Mouse (Mus musculus) ovary, postnatal 36 days (tissue): ENCODE results near the gene Spats2.
"Not testable (repeated sequence)": the region's sequence is repeated elsewhere in the genome, so short reads cannot be mapped to it uniquely, and the experiment has no call there.

Source experiments
- DNase-seq: peaks from one replicate; pipeline ENCODE4 v3.0.0; 2022; ENCODE audit warnings: low spot score, mixed read lengths

Spats2 gene

DNA sequence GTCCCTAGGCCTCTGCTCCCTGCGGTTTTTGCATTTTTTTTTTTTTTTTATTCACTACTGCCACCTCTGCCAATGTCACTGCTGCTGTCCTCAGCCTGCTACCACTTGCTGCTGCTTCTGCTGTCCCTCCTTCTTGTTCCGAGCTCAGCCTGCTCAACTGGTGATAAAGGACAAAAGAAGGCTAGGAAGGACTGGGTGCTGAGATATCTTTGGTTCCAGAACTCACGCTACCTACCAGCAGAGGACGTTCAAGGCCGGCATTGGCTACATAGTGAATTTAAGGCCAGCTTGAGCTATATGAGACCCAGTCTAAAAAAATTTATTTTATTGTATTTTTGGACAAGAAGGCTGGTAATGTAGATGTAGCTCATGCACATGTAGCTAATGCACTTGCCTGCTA lies 12.7 kb downstream of the Spats2 start:
- no peak for DNase-seq

DNA sequence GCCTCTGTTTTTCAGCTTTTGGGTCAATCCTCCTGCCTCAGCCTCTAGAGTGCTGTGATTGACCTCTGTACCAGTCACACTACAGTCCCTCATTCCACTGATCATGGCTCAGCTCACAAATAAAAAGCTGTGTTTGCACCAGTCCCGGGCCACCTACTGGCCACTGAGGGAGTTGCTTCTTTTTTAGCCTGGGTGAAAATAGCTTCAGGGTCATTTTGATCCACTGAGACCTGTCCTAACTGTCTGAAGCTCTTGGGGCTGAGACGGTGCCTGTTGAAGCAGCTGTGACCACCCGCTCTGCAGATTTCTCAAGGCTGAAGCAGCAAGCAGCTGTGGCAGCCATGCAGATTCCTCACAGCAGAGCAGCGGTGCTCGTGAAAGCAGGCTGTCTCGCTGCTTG lies 14.0 kb downstream of the Spats2 start:
- DNase-seq = peak; percentile 26

DNA sequence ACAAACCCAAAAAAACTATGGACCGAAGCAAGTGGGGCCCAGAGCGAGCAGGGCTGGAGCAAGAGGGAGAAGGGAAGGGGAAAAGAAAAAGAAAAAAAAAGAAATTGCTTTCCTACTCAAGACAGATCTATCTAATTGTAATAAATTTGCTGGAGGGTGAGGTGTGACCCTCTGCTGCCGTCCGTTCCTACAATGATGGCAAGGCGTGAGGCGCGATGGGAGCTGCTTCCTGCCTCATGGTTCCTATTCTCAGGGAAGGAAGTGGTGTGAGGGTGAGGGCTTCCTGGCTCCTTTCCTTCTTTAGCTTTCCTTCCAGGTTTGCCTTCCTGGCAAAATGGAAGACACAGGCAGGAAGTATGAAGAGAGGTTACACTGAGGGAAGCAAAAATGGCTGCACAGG lies 24.8 kb downstream of the Spats2 start:
- no peak for DNase-seq

DNA sequence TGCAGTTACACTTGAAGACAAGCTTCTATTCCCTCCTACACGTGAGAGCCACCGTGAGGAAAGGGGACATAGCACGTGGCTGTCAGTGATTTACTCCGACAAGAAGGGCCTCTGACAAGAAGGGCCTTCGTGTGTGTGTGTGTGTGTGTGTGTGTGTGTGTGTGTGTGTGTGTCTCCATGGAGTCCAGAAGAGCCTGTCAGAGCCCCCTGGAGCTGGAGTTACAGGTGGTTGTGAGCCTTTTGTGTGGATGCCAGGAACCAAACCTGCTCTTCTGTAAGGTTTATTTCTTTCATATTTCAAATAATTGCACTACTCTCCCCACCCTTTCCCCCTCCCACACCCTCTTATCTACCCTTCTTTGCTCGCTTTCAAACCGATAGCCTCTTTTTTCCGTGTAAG lies 25.6 kb downstream of the Spats2 start:
- no peak for DNase-seq

DNA sequence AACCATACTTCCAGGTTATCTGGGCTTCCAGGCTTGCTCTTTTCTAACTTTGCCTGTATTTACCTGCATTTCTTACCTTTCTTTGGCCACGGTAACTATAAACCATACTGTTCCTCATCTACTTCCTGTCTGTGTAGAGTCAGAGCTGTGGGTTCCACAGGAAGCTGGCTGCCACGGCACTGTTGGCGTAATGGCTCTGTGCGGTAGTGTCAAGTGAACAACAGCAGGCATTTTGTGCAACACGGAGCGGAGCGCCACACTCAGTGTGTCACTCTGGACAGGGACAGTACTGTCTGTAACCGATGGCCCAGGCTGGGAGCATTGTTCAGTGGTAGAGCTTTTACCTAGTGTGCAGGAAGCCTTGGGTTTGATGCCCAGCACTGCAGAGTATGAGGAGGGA lies 27.8 kb downstream of the Spats2 start:
- no peak for DNase-seq

DNA sequence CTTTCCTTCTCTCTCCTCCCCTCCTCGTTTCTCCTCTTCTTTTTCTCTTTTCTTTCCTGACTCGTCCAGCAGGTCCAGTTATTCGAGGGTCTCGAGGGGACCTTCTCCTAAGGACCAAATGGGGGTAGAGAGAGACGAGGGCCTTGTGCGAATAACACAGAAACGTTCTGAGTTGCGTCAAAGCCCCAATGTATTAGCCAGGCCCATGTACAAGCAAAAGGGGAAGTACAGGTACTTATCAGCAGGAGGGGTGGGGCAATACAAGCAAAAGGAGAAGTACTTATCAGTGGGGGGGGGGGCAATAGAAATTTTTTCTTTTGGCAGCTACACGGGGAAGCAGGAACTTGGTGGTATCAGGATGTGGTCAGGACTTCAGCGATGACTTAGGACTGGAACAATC lies 28.8 kb downstream of the Spats2 start:
- not testable (repeated sequence) for DNase-seq

DNA sequence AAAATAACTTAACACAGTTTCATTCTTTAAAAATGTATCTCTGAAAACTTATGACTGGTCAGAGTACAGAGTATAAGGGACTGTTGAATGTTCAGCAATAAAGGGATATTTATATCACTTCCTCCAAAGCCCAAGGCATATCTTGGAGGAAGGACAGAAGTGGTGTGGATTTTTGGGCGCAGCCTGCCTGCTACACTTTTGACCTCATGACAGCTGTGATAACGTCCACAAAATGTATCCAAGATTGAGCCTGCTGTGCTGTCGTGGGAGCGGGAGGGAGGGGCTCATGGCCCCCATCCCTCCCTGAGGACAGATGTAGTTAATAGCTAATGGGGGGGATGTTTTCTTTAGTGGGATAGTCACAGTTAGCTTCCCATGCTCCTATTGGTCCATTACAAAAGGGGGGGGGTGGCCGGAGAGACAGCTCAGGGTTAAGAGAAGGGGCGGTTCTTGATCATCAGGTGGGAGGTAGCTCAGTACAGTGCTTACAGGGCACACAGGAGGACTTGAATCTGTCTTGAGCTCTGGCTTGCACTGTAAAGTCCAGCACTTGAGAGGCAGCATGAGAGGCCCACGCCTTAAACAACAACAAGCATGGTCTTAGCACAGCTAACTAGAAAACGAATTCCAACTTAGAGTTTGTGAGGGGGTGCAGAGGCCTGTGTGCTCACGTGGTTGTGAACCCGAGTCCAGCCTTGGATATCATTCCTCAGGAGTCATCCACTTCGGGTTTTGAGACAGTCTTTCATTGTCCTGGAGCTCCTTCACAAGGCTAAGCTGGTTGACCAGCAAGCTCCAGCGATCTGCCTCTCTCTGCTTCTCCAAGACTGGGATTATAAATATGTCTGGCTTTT lies 38.0 kb downstream of the Spats2 start:
- no peak for DNase-seq

DNA sequence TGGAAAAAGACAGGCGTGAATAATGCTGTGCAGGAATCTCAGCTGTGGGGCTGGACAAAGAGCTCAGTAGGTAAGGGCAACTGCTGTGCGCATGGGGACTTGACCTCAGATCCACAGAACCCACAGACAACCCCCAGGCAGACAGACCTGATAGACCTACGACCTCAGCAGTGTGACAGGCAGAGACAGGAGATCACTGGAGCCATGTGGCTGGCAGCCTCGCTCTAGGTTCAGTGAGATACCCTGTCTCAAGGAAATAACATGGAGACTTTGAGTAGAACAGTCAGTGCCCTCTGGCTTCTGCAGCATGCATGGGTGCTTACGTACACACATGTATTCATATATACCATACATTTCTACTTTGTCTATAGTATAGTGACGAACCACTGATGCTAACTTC lies 46.4 kb downstream of the Spats2 start:
- DNase-seq = no peak

DNA sequence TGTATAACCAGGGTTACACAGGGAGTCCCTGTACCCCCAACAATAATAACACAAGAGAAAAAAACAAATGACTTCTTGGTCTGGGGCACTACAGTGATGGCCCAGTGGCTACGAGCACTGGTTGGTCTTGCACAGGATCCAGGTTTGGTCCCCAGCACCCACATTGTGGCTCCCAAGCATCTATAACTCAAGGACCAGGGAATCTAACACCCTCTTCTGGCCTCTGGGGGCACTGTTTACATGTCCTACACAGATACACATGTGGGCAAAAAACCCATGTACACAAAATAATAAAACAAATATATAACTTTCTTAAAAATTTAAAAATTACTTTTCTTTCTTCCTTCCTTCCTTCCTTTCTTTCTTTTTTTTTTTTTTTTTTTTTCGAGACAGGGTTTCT lies 53.9 kb downstream of the Spats2 start:
- no peak for DNase-seq

DNA sequence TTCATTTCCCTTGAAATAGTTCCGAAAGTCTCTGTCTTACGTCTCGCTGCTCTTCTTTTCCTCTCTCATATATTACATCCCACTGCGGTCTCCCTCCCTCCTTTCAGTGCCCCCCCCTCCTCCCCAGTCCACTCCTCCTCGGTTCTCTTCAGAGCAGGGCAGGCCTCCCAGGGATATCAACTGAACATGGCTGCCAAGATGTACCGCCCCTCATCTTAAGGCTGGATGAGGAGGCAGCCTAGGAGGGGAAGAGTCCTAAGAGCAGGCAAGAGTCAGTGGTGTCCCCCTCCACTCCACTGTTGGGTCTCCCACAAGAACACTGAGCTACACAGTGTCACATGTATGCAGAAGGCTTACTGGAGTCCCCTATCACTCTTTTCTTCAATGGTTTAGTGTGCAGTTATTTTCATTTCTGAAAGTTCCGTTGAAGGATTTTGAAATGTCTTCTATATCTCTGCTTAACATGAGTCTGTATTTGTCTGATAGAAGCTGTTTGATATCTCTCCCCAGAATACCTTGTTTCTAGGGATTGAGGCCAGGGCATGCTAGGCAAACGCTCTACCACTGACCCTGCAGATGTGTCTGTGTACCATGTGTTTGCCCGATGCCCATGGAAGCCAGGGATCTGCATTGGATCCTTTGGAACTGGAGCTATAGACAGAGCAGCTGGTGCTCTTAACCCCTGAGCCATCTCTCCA lies 58.6 kb downstream of the Spats2 start:
- no peak for DNase-seq

DNA sequence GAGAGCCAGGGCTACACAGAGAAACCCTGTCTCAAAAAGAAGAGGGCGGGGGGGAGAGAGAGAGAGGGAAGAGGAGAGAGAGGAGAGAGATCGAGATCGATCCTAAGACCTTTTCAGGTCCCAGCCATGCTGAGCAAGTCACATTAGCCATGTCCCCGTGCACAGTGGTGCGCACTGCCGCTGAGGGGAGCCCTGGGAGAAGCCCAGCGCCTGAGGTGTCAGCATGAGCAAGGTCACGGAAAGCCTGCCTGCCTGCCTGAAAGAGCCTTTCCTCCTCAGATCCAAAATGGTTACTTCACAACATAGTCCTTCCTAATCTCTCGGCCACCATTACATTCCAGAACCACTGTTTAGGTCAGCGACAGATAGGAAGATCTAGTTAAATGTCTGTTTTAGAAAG lies 68.6 kb downstream of the Spats2 start:
- DNase-seq = no peak

DNA sequence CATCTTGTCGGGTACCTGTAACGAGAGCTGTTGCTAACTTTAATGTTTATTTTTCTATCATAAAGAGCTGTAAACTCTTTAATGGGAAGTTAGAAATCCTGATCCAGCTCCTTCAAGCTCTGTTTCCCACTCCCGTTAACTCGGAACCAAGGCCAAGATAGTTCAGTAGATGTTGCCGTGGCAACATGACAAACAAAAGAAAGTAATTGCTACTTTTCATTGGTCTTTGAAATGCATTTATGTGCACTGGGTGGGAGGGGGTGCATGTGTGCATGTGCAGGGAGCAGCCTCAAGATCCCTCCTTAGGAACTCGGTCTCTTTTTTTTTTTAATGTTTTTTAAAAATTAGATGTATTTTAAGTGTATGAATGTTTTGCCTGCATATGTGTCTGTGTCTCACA lies 69.3 kb downstream of the Spats2 start:
- DNase-seq = no peak

DNA sequence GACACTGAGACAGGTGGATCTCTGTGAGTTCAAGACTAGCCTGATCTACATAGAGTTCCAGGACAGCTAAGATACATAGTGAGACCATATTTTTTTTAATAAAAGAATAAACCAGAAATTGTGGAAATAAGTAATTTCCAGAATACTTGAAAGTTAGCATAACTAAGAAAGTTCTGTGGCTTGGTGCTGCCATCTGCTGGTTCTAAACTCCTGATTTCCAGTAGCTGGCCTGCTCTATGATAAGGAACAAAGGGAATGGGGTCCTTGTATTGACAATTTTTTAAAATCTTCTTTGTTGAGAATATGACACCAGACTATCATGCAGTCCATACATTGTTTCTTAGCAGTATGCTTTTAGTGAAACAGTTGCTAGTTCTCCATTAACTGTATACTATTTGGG lies 73.0 kb downstream of the Spats2 start:
- no peak for DNase-seq

DNA sequence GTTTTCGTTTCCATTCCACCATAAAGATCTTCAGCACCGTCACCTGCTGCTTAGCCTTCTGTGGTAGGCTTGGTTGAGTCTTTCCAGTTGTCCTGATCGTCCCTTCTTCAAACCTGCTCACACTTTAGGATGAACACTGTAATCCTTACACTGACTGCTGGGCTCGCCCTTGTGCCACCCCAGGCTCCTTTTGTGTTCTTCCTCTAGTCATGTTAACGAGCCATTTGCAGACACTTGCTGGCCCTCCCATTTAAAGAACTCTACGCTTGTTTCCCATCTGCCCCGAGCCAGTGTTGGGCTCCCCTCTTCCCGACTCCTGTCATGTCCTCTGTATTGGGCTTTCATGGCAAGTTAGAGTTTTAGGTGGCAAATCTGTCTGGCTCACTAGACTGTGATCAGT lies 80.2 kb downstream of the Spats2 start:
- no peak for DNase-seq

DNA sequence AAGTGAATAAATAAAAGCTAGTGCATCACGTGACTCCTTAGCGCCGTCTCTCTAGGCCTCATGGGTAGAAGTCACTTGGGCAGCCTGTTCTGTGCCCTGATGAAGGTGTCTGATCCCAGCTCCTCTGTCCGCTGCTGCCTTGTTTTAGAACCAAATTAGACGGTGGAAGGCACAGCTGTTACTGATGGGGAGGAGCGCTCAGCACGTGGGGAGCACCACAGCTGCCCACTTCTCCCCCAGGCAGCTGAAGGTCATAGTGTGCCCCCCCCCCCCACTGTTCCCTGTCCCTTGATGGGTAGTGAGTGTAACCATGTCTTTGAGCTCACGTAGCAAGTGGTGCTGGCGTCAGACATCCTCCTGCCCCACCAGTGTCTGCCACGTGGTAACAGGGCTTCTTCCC lies 87.5 kb downstream of the Spats2 start:
- no peak for DNase-seq

DNA sequence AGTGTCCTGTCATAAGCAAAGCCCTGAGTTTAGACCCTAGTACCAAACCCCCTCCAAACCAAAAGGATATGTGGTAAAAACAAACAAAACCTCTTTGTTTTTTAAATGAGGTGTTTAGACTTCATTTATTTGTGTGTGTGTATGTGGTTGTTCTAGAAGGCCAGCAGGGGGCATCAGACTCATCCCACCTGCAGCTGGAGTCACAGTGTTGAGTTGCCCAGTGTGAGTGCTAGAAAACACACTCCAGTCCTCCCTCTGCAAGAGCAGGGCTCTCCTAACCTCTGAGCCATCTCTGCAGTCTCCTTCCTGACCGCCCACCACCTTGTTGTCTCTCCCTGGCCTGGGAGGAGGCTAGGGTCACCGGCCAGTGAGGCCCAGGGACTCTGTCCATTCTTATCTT lies 89.2 kb downstream of the Spats2 start:
- DNase-seq = no peak

DNA sequence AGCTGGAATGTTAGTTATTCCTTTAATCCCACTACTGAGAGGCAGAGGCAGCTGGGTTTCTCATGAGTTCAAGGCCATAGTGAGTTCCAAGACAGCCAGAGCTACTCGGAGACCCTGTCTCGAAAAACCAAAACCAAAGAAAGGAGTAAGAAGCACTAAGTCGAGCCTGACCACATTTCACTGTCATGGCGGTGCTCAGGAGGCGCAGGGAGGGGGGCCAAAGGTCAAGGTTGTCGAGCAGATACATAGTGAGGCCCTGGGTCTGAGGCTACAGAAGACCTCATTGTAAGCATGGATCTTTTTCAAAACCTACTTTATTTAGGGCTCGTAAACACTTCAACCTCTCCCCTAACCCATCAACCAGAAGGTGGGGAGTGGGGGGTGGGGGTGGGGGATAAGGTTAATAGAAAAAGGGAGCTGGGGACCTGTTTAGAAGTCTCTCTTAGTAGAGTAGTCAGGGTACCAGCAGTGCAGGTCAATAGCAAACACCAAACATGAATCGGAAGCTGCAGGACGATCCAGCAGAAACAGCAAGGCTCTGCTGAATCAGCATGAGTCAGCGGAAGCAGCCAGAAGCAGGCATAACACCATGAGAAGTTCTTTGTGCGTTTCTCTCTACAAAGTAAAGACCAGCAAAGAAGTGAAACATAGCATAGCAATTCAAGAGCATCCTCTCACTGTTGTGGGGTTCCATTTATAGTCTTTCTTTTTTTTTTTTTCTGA lies 90.2 kb downstream of the Spats2 start:
- DNase-seq = no peak

DNA sequence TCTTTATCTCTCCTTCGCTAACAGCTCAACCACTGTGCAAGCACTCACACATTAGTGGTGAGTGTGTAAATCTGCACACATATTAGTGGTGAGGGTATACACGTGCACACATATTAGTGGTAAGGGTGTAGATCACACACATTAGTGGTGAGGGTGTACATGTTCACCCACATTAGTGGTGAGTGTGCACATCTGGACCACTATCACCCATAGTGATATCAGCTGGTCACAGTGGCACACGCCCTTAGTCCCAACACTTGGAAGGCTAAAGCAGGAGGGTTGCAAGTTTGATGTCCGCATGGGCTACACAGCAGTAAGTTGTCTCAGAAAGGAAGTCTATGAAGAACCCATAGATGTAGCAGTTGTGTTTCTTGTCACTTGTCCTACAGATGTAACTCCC lies 91.9 kb downstream of the Spats2 start:
- no peak for DNase-seq

DNA sequence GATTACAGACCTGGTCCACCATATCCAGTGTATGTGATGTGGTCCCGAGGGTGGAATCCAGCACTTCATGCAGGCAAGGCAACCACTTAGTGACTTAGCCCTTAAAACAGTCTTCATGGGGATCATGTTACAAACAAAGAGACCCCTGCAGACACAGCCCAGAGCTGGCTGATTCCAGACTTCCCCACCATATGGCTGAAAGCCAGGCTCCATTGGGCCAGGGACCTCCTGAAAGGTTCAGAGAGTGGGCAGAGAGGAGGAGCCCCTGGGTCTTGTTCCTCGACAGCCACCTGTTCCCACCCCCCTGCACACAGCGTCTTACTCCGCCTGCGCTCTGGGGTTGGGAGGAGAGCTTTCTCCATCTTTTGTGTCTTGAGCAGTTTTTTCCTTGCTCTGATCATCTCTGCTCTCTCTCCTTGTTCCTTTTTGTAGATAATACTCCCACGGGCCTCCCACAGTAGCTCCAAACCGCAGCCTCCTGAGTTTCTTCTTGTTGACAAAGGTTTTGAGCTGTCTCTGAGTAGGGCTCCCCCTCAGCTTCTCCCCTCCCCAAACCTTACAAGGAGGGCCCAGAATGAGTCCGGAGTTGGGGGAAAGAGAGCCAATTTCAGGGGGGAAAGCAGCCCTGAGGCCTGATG lies 95.7 kb downstream of the Spats2 start:
- DNase-seq = no peak

DNA sequence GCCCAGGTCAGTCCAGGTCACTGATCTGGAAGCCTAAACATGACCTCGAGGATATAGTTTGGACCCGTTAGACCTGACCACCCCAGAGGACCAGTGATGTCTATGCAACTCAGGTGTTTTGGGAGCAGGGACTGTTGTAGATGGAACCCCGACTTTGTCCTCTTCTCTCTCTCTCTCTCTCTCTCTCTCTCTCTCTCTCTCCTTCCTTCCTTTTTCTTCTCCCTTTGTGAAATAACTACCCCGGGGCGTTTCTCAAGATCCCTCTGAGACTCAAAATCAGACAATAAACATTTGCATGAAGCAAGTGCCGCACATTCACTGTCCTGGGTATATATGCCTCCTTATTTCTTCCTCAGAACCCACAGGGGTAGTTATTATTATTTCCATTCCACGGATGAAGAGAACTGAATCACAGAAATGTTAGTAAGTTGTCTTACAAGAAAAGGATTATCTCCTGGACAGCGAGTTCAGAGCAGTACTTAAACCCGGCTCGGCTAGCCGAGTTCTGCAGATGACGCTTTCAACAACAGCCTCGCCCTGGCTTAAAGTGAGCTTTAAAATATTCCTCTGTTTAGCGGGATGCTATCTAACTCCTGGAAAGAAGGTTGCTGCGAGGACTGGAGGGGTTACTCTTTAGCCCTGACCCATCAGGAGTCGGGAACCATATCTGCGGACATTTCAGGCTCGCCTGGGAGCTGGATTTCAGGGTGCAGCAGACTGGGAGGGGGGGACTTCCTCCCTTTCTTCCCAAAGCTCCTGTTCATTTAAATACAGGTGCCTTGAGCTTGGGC lies 97.3 kb downstream of the Spats2 start:
- no peak for DNase-seq

DNA sequence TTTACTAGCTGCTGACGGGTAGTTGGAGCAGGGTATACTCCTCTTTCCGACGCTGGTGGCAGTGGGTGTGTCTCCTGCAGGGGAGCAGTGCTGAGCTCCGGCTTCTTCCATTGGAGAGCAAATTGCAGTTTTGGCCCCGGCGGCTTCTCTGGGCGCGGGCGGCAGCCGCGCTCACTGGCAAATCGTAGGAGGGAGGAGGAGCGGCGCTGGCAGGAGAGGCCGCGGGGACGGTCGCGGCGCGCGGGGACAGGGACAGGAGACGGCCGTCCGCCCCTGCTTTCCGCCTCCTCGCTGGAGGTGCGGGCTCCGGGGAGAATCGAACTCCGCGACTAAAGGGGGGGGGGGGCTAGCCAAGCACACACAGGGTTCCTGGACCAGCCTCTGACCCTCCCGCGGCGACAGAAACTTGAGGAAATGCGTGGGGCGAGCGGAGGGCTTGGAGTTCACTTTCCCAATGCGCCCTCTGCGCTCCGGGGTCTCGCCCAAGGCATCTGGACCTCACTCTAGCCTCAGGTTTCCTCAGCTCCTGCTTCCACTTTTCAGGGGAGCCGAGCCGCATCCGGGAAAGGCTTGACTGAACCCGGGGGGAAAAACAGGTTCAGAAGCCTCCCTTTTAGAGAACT lies 98.0 kb downstream of the Spats2 start:
- DNase-seq = peak; percentile 59
